Mouse (Mus musculus): ENCODE data around the gene C1s1. TPM values are rescaled to one million over a fixed set of nuclear protein-coding genes. Genes with fewer than 3 reads are reported as not detected.

Gene C1s1
- polyA plus RNA-seq, 1 experiment from 2014 or later = 2.0 TPM

Other genes with a start within 250 kb of the C1s1 start
- 0.06 and 0.16 TPM in 2 replicates for gene Cd163, start 237.7 kb downstream of the C1s1 start, polyA plus RNA-seq (2014; fragmentation: Nextera tagmentation; extraction: Ambion mirVana)
- 32.1 and 32.3 TPM in 2 replicates for gene Pex5, start 127.3 kb downstream of the C1s1 start, polyA plus RNA-seq (2014; fragmentation: Nextera tagmentation; extraction: Ambion mirVana)
- 4.9 and 5.4 TPM in 2 replicates for gene Clstn3, start 77.6 kb downstream of the C1s1 start, polyA plus RNA-seq (2014; fragmentation: Nextera tagmentation; extraction: Ambion mirVana)
- 0.43 and 0.68 TPM in 2 replicates for gene C1rl, start 49.2 kb downstream of the C1s1 start, polyA plus RNA-seq (2014; fragmentation: Nextera tagmentation; extraction: Ambion mirVana)
- 3.0 and 3.5 TPM in 2 replicates for gene C1ra, start 30.0 kb downstream of the C1s1 start, polyA plus RNA-seq (2014; fragmentation: Nextera tagmentation; extraction: Ambion mirVana)
- not detected in 2 replicates for gene C1rb, start 27.9 kb upstream of the C1s1 start, polyA plus RNA-seq (2014; fragmentation: Nextera tagmentation; extraction: Ambion mirVana)
- not detected in 2 replicates for gene C1s2, start 93.7 kb upstream of the C1s1 start, polyA plus RNA-seq (2014; fragmentation: Nextera tagmentation; extraction: Ambion mirVana)
- 58.6 and 60.0 TPM in 2 replicates for gene Lpcat3, start 120.7 kb upstream of the C1s1 start, polyA plus RNA-seq (2014; fragmentation: Nextera tagmentation; extraction: Ambion mirVana)
- 201 and 205 TPM in 2 replicates for gene Emg1, start 169.8 kb upstream of the C1s1 start, polyA plus RNA-seq (2014; fragmentation: Nextera tagmentation; extraction: Ambion mirVana)
- 290 and 305 TPM in 2 replicates for gene Phb2, start 170.0 kb upstream of the C1s1 start, polyA plus RNA-seq (2014; fragmentation: Nextera tagmentation; extraction: Ambion mirVana)
- 13.7 and 15.3 TPM in 2 replicates for gene Ptpn6, start 196.4 kb upstream of the C1s1 start, polyA plus RNA-seq (2014; fragmentation: Nextera tagmentation; extraction: Ambion mirVana)
- gene Grcc10, start 199.0 kb upstream of the C1s1 start, polyA plus RNA-seq (2014; fragmentation: Nextera tagmentation; extraction: Ambion mirVana) = 445 and 505 TPM in 2 replicates
- not detected in 2 replicates for gene Gm45234, start 213.7 kb upstream of the C1s1 start, polyA plus RNA-seq (2014; fragmentation: Nextera tagmentation; extraction: Ambion mirVana)
- 15.0 and 18.5 TPM in 2 replicates for gene Atn1, start 214.2 kb upstream of the C1s1 start, polyA plus RNA-seq (2014; fragmentation: Nextera tagmentation; extraction: Ambion mirVana)
- 9.5 and 9.7 TPM in 2 replicates for gene Eno2, start 227.3 kb upstream of the C1s1 start, polyA plus RNA-seq (2014; fragmentation: Nextera tagmentation; extraction: Ambion mirVana)
- 0.32 and 0.35 TPM in 2 replicates for gene Lrrc23, start 237.4 kb upstream of the C1s1 start, polyA plus RNA-seq (2014; fragmentation: Nextera tagmentation; extraction: Ambion mirVana)